Mouse (Mus musculus): ENCODE results near the gene Grk6. TPM values are rescaled to one million over a fixed set of nuclear protein-coding genes. Genes with fewer than 3 reads are reported as not detected.

Grk6 gene
- polyA plus RNA-seq (2014; fragmentation: Illumina TruSeq; extraction: RNeasy Lipid Tissue Mini Kit (QIAGEN cat#74804); ENCODE audit: low read depth, low replicate concordance), result 3.1 TPM

DNA sequence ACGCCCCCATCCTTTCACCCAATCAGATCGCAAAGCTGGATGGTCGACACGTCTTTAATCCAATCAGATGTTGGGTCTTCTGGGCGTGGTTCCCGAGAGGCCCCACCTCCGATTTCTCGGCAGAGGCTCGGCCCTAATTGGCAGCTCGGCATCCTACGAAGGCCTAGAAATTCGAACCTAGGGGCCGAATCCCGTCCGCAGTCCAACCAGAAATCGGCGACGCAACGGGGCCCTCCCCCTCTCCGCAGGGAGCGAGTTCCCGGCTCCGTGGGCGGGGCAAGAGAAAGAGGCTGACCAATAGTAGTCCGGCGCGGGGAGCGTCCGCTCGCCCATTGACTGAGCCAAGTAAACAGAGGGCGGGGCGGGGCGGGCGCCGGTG lies at the start of gene Grk6:
Grk6 (plus strand) TSS at position 136 of the 379 bp plus-strand sequence.

DNA sequence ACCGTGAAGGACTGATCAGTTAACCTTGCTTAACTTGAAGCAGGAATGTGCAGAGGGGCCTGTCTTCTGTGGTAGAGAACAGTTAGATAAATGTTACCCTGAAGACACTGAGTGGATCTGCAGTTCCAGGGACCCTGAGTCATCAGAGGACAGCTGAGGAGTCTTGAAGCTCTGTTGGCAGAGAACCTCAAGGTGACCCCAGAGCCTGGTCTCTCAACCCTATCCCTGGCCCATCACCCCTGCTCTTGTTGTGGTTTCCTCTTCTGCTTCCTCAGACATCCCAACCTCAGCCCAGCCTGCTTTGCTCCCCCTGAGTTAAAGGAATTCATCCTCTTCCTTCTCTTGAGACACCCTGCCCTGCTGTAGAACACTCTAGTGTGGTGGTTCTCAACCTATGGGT lies 46.8 kb upstream of the Grk6 start, which contains the start of gene Slc34a1:
Slc34a1 (plus strand) TSS at position 100 of the 400 bp plus-strand sequence.

DNA sequence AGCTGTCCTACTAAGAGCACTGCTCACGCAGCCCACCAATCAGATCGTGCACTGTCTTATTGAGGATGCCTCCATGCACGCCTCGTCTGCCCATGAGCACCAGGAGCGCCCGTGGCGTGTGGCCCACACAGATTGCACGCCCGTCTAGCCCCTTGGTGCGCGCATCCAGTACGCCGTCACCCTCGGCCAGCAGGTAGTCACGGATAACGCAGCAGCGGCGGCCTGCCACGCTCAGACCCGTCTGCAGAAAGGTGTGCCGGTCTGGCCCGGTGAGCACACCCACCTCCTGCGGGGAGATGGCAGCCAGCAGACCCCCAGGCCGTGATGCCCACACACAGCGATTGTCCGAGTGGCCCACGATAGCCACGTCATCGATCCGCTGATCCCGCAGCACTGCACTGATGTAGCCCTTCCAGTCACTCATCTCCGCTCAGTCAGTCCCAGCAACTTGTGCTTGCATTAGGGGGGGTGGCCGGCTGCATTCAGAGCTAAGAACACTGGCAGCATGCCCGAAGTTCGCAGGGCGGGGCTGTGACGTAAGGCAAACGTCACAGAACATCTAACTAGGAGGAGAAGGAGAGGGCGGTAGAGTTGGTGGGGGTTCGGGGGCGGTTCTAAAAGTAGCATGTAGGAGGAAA lies 30.0 kb upstream of the Grk6 start, which contains the start of gene Pfn3:
Pfn3 (minus strand) TSS at position 490 of the 638 bp plus-strand sequence.

GRCm38 (mm10) chr13:55426613-55427012 lies 18.3 kb upstream of the Grk6 start, which contains the start of gene F12:
Gene F12, minus strand, starts transcription at chr13:55426793.

GRCm38 (mm10) chr13:55464027-55464884 lies 19.4 kb downstream of the Grk6 start, which contains the start of gene Prr7:
Gene Prr7, plus strand, starts transcription at chr13:55464267.

GRCm38 (mm10) chr13:55487578-55488498 lies 43.0 kb downstream of the Grk6 start, which contains the start of gene Dbn1:
Gene Dbn1, minus strand, starts transcription at chr13:55488111.

Other genes with a start within 250 kb of the Grk6 start
- 58.6 TPM for gene Nsd1, start 235.3 kb upstream of the Grk6 start, polyA plus RNA-seq (2014; fragmentation: Illumina TruSeq; extraction: RNeasy Lipid Tissue Mini Kit (QIAGEN cat#74804); ENCODE audit: low read depth, low replicate concordance)
- gene Prelid1, start 124.6 kb upstream of the Grk6 start, polyA plus RNA-seq (2014; fragmentation: Illumina TruSeq; extraction: RNeasy Lipid Tissue Mini Kit (QIAGEN cat#74804); ENCODE audit: low read depth, low replicate concordance), result 11.6 TPM
- gene Rab24, start 123.1 kb upstream of the Grk6 start, polyA plus RNA-seq (2014; fragmentation: Illumina TruSeq; extraction: RNeasy Lipid Tissue Mini Kit (QIAGEN cat#74804); ENCODE audit: low read depth, low replicate concordance), result 10.4 TPM
- not detected for gene Mxd3, start 115.2 kb upstream of the Grk6 start, polyA plus RNA-seq (2014; fragmentation: Illumina TruSeq; extraction: RNeasy Lipid Tissue Mini Kit (QIAGEN cat#74804); ENCODE audit: low read depth, low replicate concordance)
- 37.2 TPM for gene Lman2, start 82.3 kb upstream of the Grk6 start, polyA plus RNA-seq (2014; fragmentation: Illumina TruSeq; extraction: RNeasy Lipid Tissue Mini Kit (QIAGEN cat#74804); ENCODE audit: low read depth, low replicate concordance)
- not detected for gene Rgs14, start 75.3 kb upstream of the Grk6 start, polyA plus RNA-seq (2014; fragmentation: Illumina TruSeq; extraction: RNeasy Lipid Tissue Mini Kit (QIAGEN cat#74804); ENCODE audit: low read depth, low replicate concordance)
- gene Slc34a1, start 46.9 kb upstream of the Grk6 start, polyA plus RNA-seq (2014; fragmentation: Illumina TruSeq; extraction: RNeasy Lipid Tissue Mini Kit (QIAGEN cat#74804); ENCODE audit: low read depth, low replicate concordance), result 557 TPM
- gene Pfn3, start 29.8 kb upstream of the Grk6 start, polyA plus RNA-seq (2014; fragmentation: Illumina TruSeq; extraction: RNeasy Lipid Tissue Mini Kit (QIAGEN cat#74804); ENCODE audit: low read depth, low replicate concordance), result not detected
- not detected for gene F12, start 18.3 kb upstream of the Grk6 start, polyA plus RNA-seq (2014; fragmentation: Illumina TruSeq; extraction: RNeasy Lipid Tissue Mini Kit (QIAGEN cat#74804); ENCODE audit: low read depth, low replicate concordance)
- not detected for gene Prr7, start 19.2 kb downstream of the Grk6 start, polyA plus RNA-seq (2014; fragmentation: Illumina TruSeq; extraction: RNeasy Lipid Tissue Mini Kit (QIAGEN cat#74804); ENCODE audit: low read depth, low replicate concordance)
- gene Dbn1, start 43.0 kb downstream of the Grk6 start, polyA plus RNA-seq (2014; fragmentation: Illumina TruSeq; extraction: RNeasy Lipid Tissue Mini Kit (QIAGEN cat#74804); ENCODE audit: low read depth, low replicate concordance), result 1.0 TPM
- gene Pdlim7, start 68.6 kb downstream of the Grk6 start, polyA plus RNA-seq (2014; fragmentation: Illumina TruSeq; extraction: RNeasy Lipid Tissue Mini Kit (QIAGEN cat#74804); ENCODE audit: low read depth, low replicate concordance), result 0.40 TPM
- gene Dok3, start 84.2 kb downstream of the Grk6 start, polyA plus RNA-seq (2014; fragmentation: Illumina TruSeq; extraction: RNeasy Lipid Tissue Mini Kit (QIAGEN cat#74804); ENCODE audit: low read depth, low replicate concordance), result not detected
- 1.7 TPM for gene Ddx41, start 91.6 kb downstream of the Grk6 start, polyA plus RNA-seq (2014; fragmentation: Illumina TruSeq; extraction: RNeasy Lipid Tissue Mini Kit (QIAGEN cat#74804); ENCODE audit: low read depth, low replicate concordance)
- 3.2 TPM for gene Fam193b, start 126.0 kb downstream of the Grk6 start, polyA plus RNA-seq (2014; fragmentation: Illumina TruSeq; extraction: RNeasy Lipid Tissue Mini Kit (QIAGEN cat#74804); ENCODE audit: low read depth, low replicate concordance)
- 45.7 TPM for gene Tmed9, start 128.7 kb downstream of the Grk6 start, polyA plus RNA-seq (2014; fragmentation: Illumina TruSeq; extraction: RNeasy Lipid Tissue Mini Kit (QIAGEN cat#74804); ENCODE audit: low read depth, low replicate concordance)
- 1.7 TPM for gene B4galt7, start 154.8 kb downstream of the Grk6 start, polyA plus RNA-seq (2014; fragmentation: Illumina TruSeq; extraction: RNeasy Lipid Tissue Mini Kit (QIAGEN cat#74804); ENCODE audit: low read depth, low replicate concordance)
- 48.5 TPM for gene Caml, start 177.9 kb downstream of the Grk6 start, polyA plus RNA-seq (2014; fragmentation: Illumina TruSeq; extraction: RNeasy Lipid Tissue Mini Kit (QIAGEN cat#74804); ENCODE audit: low read depth, low replicate concordance)
- 56.2 TPM for gene Ddx46, start 190.0 kb downstream of the Grk6 start, polyA plus RNA-seq (2014; fragmentation: Illumina TruSeq; extraction: RNeasy Lipid Tissue Mini Kit (QIAGEN cat#74804); ENCODE audit: low read depth, low replicate concordance)
- 133 TPM for gene B230219D22Rik, start 248.1 kb downstream of the Grk6 start, polyA plus RNA-seq (2014; fragmentation: Illumina TruSeq; extraction: RNeasy Lipid Tissue Mini Kit (QIAGEN cat#74804); ENCODE audit: low read depth, low replicate concordance)